Mouse (Mus musculus) heart, postnatal 25 days (tissue): ENCODE results near the gene E2f8. TPM values are rescaled to one million over a fixed set of nuclear protein-coding genes. Genes with fewer than 3 reads are reported as not detected.

Source experiments
- DNase-seq: peaks from one replicate; pipeline ENCODE4 v3.0.0; 2022; ENCODE audit warnings: low spot score
- intact Hi-C: fragments of 180-260 bp; cut with DNase I; formaldehyde crosslinking; loops from one replicate; pipeline ENCODE4 v1.15.1; 2025
- total RNA-seq, 2 experiments: library from RNA; stranded (reverse); gene quantifications; 2 replicates each; pipeline ENCODE4 v1.2.3; 2021

E2f8 gene
- total RNA-seq, 2 experiments from 2014 or later, result 0.75 to 0.87 TPM

GRCm38 (mm10) chr7:48830395-48830794 is 51.0 kb downstream of the E2f8 start:
- intact Hi-C loops, result no loop called here
- DNase-seq, result no peak

- intact Hi-C loops, result loop anchor here (2.0 kb wide), 1 partner anchor 15 kb away; no protein-coding TSS in a partner anchor
Measured at GRCm38 (mm10) chr7:48829177-48829910, 52.1 kb downstream of the E2f8 start.

GRCm38 (mm10) chr7:48825170-48825569 is 56.2 kb downstream of the E2f8 start:
- DNase-seq, result no peak
- intact Hi-C loops, result no loop called here

More at GRCm38 (mm10) chr7:48829177-48829910, 52.1 kb downstream of the E2f8 start:
- no peak for DNase-seq

- intact Hi-C loops, result no loop called here
- no peak for DNase-seq
Measured at GRCm38 (mm10) chr7:48824671-48825070, 56.7 kb downstream of the E2f8 start.

- intact Hi-C loops, result no loop called here
Measured at GRCm38 (mm10) chr7:48823621-48824020, 57.8 kb downstream of the E2f8 start.

GRCm38 (mm10) chr7:48821654-48822053 is 59.7 kb downstream of the E2f8 start:
- intact Hi-C loops, result no loop called here
- no peak for DNase-seq

More at GRCm38 (mm10) chr7:48823621-48824020, 57.8 kb downstream of the E2f8 start:
- DNase-seq, result no peak

Other genes with a start within 250 kb of the E2f8 start
- gene Mrgprb3, start 237.8 kb downstream of the E2f8 start, total RNA-seq, result not detected
- 10 to 100 TPM; 11.0 to 12.9 TPM for gene Zdhhc13, start 92.6 kb downstream of the E2f8 start, total RNA-seq
- 1,000 to 10,000 TPM; 2,113 to 2,237 TPM for gene Csrp3, start 33.6 kb downstream of the E2f8 start, total RNA-seq
- gene Nav2, start 27.1 kb upstream of the E2f8 start, total RNA-seq, result 10 to 100 TPM; 53.0 to 60.1 TPM